Mouse (Mus musculus): ENCODE data around the gene Fer. TPM values are rescaled to one million over a fixed set of nuclear protein-coding genes. Genes with fewer than 3 reads are reported as not detected.

The Fer gene
- polyA plus RNA-seq (2014; fragmentation: Nextera tagmentation; extraction: Ambion mirVana): 25.3 and 34.1 TPM in 2 replicates

DNA sequence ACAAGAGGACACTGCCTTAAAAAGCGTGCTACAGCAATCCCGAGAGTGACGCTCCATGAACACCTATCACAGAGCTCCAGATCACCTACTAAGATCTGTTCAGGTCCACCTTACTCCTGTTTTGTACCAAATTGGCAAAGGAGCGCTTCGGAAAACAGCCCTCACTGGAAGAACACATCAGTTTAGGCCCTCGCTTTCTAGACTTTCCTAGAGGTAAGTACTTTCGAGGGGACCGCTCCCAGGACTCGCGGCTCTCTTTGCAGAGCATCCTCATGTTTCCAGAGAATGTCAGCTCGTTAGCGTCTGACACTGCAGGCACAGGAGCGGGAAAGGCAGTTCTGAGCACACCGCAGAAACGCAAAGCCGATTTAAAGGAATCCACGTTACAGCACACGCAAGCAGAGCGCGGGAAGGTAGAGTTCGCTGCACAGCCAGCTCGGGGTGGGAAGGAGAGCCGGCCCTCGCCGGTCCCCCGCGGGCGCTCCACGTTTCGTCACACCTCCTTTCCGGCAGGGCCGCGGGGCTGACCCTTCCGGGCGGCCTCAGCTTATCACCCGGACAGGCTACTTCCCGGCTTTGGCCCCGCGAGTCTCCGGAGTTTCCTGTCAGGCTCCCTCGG, at the start of gene Fer:
Gene Fer (plus strand): TSS at position 51 of the 619 bp plus-strand sequence.
- H3K36me3 ChIP-seq (ENCODE audit: control insufficient read depth, insufficient read depth, low read length): no peaks in the 10 kb centered on the region
- H3K4me1 ChIP-seq (ENCODE audit: control insufficient read depth, insufficient read depth, low read length): 0 out of 2 replicates have a peak, but pooled peaks cover 4% of the 10 kb centered on the region
- peak within 1 kb of the TSS; percentile 72 for H3K27ac ChIP-seq (ENCODE audit: low read depth, low read length)
- H3K9me3 ChIP-seq (ENCODE audit: control insufficient read depth, low read length): no peaks in the 10 kb centered on the region
- H3K9ac ChIP-seq (ENCODE audit: low read depth, low read length): peak within 1 kb of the TSS; percentile 87
- no peaks in the 10 kb centered on the region for H3K27me3 ChIP-seq (ENCODE audit: control insufficient read depth, insufficient read depth, low read length)
- H3K4me3 ChIP-seq (ENCODE audit: low read length): peak within 1 kb of the TSS; percentile 91
- WGBS: 1% methylated on average over 41 of the region's 41 CpGs
- peak; percentile 58 for ATAC-seq (ENCODE audit: low FRiP score, low TSS enrichment)
- H3K4me2 ChIP-seq (replicated peaks; ENCODE audit: low read depth, low read length): peak within 1 kb of the TSS; percentile 91

DNA sequence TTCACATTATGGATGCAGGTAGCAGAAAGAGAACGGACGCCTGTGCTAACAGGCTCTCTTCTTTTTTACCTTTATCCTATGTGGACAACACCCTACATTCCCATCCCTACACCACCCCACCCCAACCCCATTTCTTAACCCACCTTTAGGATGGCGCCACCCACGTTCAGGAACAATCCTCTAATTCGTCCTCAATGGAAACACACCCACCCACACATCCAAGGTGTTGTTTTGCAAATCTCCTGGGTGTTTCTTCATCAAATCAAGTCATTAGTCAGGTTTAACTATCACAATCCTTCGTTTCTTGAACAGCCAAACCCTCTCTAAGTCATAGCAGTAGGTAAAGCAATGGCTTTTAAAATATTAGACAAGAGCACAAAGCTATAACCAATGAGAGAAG, 49.3 kb upstream of the Fer start:
- Histone ChIP-seq H3K9me3 (ENCODE audit: control insufficient read depth, low read length) (no peaks in the 10 kb centered on the region), H3K36me3 (ENCODE audit: control insufficient read depth, insufficient read depth, low read length) (no peaks in the 10 kb centered on the region), H3K27ac (ENCODE audit: low read depth, low read length) (no peak overlapping the region), H3K4me2 (replicated peaks; ENCODE audit: low read depth, low read length) (no peak overlapping the region), H3K27me3 (ENCODE audit: control insufficient read depth, insufficient read depth, low read length) (no peaks in the 10 kb centered on the region), H3K9ac (ENCODE audit: low read depth, low read length) (no peak overlapping the region), H3K4me3 (ENCODE audit: low read length) (no peak overlapping the region), H3K4me1 (ENCODE audit: control insufficient read depth, insufficient read depth, low read length) (no peaks in the 10 kb centered on the region)
- ATAC-seq (ENCODE audit: low FRiP score, low TSS enrichment): no peak
- WGBS: 80% methylated on average over 6 of the region's 6 CpGs

DNA sequence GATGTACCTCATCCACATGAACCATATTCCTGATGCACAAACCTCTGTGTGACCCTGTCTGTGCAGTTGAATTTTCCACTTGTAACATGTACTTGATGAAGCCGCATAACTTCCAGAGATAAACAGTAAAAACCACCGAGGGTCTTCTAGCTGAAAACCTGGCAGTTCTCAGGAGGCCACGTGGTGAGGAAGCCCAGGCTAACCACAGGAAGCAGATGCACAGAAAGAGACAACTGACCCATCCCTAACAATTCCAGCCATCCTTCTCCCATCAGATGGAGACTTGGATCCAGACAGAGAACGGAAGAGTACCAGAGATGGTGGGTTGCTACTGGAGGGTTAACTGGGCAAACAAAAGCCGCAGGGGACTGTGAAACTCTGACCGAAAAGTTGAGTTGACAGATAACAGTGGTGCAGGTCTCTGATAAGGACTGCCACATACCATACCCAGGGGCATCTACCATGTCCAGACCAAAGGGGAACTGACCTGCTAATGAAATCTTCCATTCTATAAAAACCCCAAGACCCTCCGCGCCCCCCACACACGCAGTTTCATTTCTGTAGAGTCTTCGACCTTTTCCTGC, 44.3 kb upstream of the Fer start:
- Histone ChIP-seq H3K4me2 (replicated peaks; ENCODE audit: low read depth, low read length) (no peak overlapping the region), H3K36me3 (ENCODE audit: control insufficient read depth, insufficient read depth, low read length) (no peaks in the 10 kb centered on the region), H3K9me3 (ENCODE audit: control insufficient read depth, low read length) (no peaks in the 10 kb centered on the region), H3K4me3 (ENCODE audit: low read length) (no peak overlapping the region), H3K4me1 (ENCODE audit: control insufficient read depth, insufficient read depth, low read length) (no peaks in the 10 kb centered on the region), H3K9ac (ENCODE audit: low read depth, low read length) (no peak overlapping the region), H3K27me3 (ENCODE audit: control insufficient read depth, insufficient read depth, low read length) (no peaks in the 10 kb centered on the region), H3K27ac (ENCODE audit: low read depth, low read length) (no peak overlapping the region)
- 94% methylated on average over 10 of the region's 10 CpGs for WGBS
- ATAC-seq (ENCODE audit: low FRiP score, low TSS enrichment): no peak

DNA sequence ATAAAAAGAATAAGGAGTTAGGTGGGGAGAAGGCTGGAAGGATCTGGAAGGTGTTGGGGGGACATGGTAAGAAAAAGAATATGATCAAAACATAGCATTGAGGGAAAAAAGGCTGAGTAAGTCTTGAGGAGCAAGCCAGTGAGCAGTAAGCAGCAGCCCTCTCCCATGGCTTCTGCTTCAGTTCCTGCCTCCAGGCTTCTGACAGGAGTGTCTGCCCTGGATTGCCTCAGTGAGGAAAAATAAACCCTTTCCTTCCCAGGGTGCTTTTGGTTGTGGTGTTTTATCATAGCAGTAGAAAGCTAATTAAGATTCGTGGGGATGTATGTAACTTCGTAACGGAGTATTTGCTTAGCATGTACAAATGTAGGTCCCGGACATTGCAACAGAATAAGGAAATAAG, 38.7 kb upstream of the Fer start:
- Histone ChIP-seq H3K4me1 (ENCODE audit: control insufficient read depth, insufficient read depth, low read length) (no peaks in the 10 kb centered on the region), H3K27ac (ENCODE audit: low read depth, low read length) (no peak overlapping the region), H3K36me3 (ENCODE audit: control insufficient read depth, insufficient read depth, low read length) (no peaks in the 10 kb centered on the region)

DNA sequence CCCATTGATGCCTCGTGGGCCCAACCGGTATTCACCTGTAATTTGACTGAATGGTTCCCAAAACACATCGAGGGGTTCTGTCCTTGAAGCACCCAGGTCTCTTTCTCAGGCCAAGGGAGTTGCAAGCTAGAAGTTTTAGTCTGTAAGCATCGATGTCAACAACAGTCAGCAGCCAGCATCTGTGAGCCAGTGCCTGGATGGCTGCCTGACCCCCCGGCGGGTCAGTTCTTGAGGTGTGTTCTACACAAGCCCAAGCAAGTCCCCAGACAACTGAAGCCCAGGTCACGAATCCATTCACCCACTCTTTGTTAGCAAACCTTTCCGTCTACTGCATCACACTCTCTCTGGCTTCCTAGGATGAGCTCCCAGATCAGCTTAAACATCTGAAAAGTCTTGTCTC, 36.7 kb upstream of the Fer start:
- Histone ChIP-seq H3K27ac (ENCODE audit: low read depth, low read length) (no peak overlapping the region), H3K4me3 (ENCODE audit: low read length) (no peak overlapping the region), H3K9ac (ENCODE audit: low read depth, low read length) (no peak overlapping the region), H3K36me3 (ENCODE audit: control insufficient read depth, insufficient read depth, low read length) (no peaks in the 10 kb centered on the region), H3K4me2 (replicated peaks; ENCODE audit: low read depth, low read length) (no peak overlapping the region), H3K9me3 (ENCODE audit: control insufficient read depth, low read length) (no peaks in the 10 kb centered on the region), H3K4me1 (ENCODE audit: control insufficient read depth, insufficient read depth, low read length) (no peaks in the 10 kb centered on the region), H3K27me3 (ENCODE audit: control insufficient read depth, insufficient read depth, low read length) (no peaks in the 10 kb centered on the region)
- ATAC-seq (ENCODE audit: low FRiP score, low TSS enrichment): no peak
- 85% methylated on average over 8 of the region's 8 CpGs for WGBS

More for the DNA sequence above, 38.7 kb upstream of the Fer start:
- 95% methylated on average over 4 of the region's 4 CpGs for WGBS
- no peak for ATAC-seq (ENCODE audit: low FRiP score, low TSS enrichment)
- Histone ChIP-seq H3K9me3 (ENCODE audit: control insufficient read depth, low read length) (no peaks in the 10 kb centered on the region), H3K4me2 (replicated peaks; ENCODE audit: low read depth, low read length) (no peak overlapping the region), H3K27me3 (ENCODE audit: control insufficient read depth, insufficient read depth, low read length) (no peaks in the 10 kb centered on the region), H3K4me3 (ENCODE audit: low read length) (no peak overlapping the region), H3K9ac (ENCODE audit: low read depth, low read length) (no peak overlapping the region)

DNA sequence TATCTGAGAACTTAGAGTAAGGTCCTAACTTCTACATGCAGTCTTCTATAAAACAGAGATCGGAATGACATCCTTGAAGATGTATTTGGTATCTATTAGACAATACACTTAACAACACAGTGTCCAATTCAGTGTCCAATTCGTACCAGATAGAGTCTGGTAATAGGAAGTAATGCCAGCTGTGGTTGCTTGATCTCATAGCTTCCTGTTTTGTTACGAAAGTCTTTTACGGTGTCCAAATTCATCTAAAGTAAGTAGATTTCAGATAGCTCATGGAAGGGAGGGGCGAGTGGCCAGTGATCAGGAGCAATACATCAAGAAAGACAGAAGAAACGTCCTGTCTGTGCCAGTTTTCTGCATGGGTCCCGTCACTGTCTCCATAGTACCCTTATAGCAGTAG, 36.1 kb upstream of the Fer start:
- ATAC-seq (ENCODE audit: low FRiP score, low TSS enrichment): no peak
- Histone ChIP-seq H3K4me2 (replicated peaks; ENCODE audit: low read depth, low read length) (no peak overlapping the region), H3K9me3 (ENCODE audit: control insufficient read depth, low read length) (no peaks in the 10 kb centered on the region), H3K4me1 (ENCODE audit: control insufficient read depth, insufficient read depth, low read length) (no peaks in the 10 kb centered on the region), H3K27me3 (ENCODE audit: control insufficient read depth, insufficient read depth, low read length) (no peaks in the 10 kb centered on the region), H3K27ac (ENCODE audit: low read depth, low read length) (no peak overlapping the region), H3K4me3 (ENCODE audit: low read length) (no peak overlapping the region), H3K36me3 (ENCODE audit: control insufficient read depth, insufficient read depth, low read length) (no peaks in the 10 kb centered on the region), H3K9ac (ENCODE audit: low read depth, low read length) (no peak overlapping the region)
- whole genome bisulfite sequencing: 79% methylated on average over 7 of the region's 7 CpGs

DNA sequence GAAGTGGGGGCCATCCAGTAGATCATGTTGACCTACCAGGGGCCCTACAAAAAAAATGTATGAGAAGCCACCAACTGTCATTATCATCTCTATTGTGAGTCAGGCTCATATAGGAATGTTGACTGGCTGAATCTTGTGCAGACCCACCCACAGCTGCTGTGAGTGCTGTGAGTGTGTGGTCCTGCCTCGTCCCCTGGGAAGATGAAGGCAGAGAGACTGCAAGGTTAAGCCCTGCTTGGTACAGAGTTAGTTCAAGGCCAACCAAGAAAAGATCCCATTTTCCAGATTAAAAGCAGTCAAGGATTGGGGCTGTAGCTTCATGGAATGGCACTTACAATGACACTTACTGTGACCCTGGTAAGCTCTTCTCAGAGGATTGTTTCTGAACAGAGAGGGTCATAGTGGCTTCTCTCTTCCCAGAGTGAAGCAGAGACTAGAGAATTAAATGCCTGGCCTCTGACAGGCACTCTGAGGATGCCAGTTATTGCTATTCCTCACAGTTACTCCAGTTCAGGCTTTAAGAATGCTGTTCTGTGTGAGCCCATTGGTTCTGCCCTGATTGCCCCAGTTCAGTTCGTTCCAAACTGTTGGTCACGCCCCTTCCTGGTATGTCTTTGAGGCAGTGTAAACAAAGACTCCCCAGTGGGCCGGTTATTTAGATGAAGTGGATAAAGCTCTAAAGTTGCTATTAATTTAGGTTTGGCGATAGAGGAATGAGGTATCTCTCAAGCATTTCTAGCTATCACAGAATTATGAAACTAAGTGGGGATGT, 34.1 kb upstream of the Fer start:
- Histone ChIP-seq H3K9me3 (ENCODE audit: control insufficient read depth, low read length) (no peaks in the 10 kb centered on the region), H3K4me3 (ENCODE audit: low read length) (no peak overlapping the region), H3K4me1 (ENCODE audit: control insufficient read depth, insufficient read depth, low read length) (no peaks in the 10 kb centered on the region), H3K27me3 (ENCODE audit: control insufficient read depth, insufficient read depth, low read length) (no peaks in the 10 kb centered on the region), H3K36me3 (ENCODE audit: control insufficient read depth, insufficient read depth, low read length) (no peaks in the 10 kb centered on the region), H3K4me2 (replicated peaks; ENCODE audit: low read depth, low read length) (no peak overlapping the region), H3K27ac (ENCODE audit: low read depth, low read length) (no peak overlapping the region), H3K9ac (ENCODE audit: low read depth, low read length) (no peak overlapping the region)
- ATAC-seq (ENCODE audit: low FRiP score, low TSS enrichment): no peak
- 51% methylated on average over 5 of the region's 5 CpGs for WGBS

DNA sequence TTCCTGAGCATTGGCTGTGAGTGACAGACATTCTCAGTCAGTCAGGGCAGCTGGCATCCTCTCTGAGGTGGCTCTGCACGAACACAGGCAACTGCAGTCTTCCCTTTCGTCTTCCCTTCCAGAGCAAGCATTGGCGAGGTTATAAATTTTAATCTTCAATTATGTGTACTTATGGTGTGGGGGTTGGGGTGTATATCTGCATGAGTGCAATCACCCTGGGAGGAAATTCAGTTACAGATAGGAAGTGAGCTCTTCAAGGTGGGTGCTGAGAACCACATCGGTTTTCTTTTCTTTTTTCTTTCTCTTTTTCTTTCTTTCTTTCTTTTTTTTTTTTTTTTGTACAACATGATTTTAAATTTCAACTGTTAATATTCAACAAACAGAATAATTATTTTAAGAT, 31.3 kb upstream of the Fer start:
- H3K4me2 ChIP-seq (replicated peaks; ENCODE audit: low read depth, low read length): no peak overlapping the region
- ATAC-seq (ENCODE audit: low FRiP score, low TSS enrichment): no peak
- no peak overlapping the region for H3K9ac ChIP-seq (ENCODE audit: low read depth, low read length)
- H3K9me3 ChIP-seq (ENCODE audit: control insufficient read depth, low read length): no peaks in the 10 kb centered on the region
- H3K27me3 ChIP-seq (ENCODE audit: control insufficient read depth, insufficient read depth, low read length): no peaks in the 10 kb centered on the region
- H3K36me3 ChIP-seq (ENCODE audit: control insufficient read depth, insufficient read depth, low read length): no peaks in the 10 kb centered on the region
- H3K27ac ChIP-seq (ENCODE audit: low read depth, low read length): no peak overlapping the region
- no peak overlapping the region for H3K4me3 ChIP-seq (ENCODE audit: low read length)
- H3K4me1 ChIP-seq (ENCODE audit: control insufficient read depth, insufficient read depth, low read length): no peaks in the 10 kb centered on the region
- WGBS: 74% methylated on average over 4 of the region's 4 CpGs

DNA sequence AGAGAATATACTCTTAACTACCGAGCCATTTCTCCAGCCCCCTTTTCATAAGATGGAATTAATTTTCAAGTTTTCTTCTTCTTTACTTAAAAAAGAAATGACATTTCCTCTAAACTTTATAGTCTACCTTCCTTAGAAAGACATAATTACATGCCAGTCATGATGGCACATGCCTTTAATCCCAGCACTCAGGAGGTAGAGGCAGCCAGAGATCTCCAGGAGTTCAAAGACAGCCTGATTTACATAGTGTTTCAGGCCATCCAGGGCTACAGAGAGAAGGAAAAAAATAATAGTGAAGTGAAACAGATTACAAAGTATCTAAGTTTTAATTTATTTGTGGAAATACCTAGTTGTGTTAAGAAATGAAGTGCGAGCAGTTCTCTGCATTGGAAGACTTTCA, 26.6 kb upstream of the Fer start:
- 0 out of 2 replicates have a peak, but pooled peaks cover 2% of the 10 kb centered on the region for H3K9me3 ChIP-seq (ENCODE audit: control insufficient read depth, low read length)
- H3K4me1 ChIP-seq (ENCODE audit: control insufficient read depth, insufficient read depth, low read length): no peaks in the 10 kb centered on the region
- no peak overlapping the region for H3K27ac ChIP-seq (ENCODE audit: low read depth, low read length)
- ATAC-seq (ENCODE audit: low FRiP score, low TSS enrichment): no peak
- no peak overlapping the region for H3K9ac ChIP-seq (ENCODE audit: low read depth, low read length)
- no peak overlapping the region for H3K4me3 ChIP-seq (ENCODE audit: low read length)
- WGBS: 91% methylated on average over 2 of the region's 2 CpGs
- H3K36me3 ChIP-seq (ENCODE audit: control insufficient read depth, insufficient read depth, low read length): no peaks in the 10 kb centered on the region
- no peaks in the 10 kb centered on the region for H3K27me3 ChIP-seq (ENCODE audit: control insufficient read depth, insufficient read depth, low read length)
- no peak overlapping the region for H3K4me2 ChIP-seq (replicated peaks; ENCODE audit: low read depth, low read length)
